ENCODE assay signal across 10 mouse cellular contexts in genomic region chr2:75998692-75999091, GRCm38 (mm10). TPM values are rescaled to one million over a fixed set of nuclear protein-coding genes. Genes with fewer than 3 reads are reported as not detected.
DNase-seq lines count a peak whose midpoint lies in the region; ATAC-seq and TF ChIP-seq lines count a peak whose summit lies in the region.
"Had no signal": no experiment of that assay in that cellular context is flagged by ENCODE, and none has a peak within 500 bp of the region (broad histone marks: within the 10 kb centered on the region; RNA-seq: fewer than 3 reads in every experiment).

No protein-coding gene starts in this region.

- H3K4me2 ChIP-seq in forebrain, embryonic 13.5 days, result no peak overlapping the region
- H3K4me2 ChIP-seq in forebrain, embryonic 11.5 days (ENCODE audit: low read depth, low read length, severe bottlenecking), result no peak overlapping the region
- no peak overlapping the region for H3K4me2 ChIP-seq in midbrain, postnatal 0 days (ENCODE audit: low read depth, low read length, poor library complexity, severe bottlenecking)
- H3K4me2 ChIP-seq in midbrain, embryonic 16.5 days (ENCODE audit: low read length), result no peak overlapping the region
- no peak overlapping the region for H3K4me2 ChIP-seq in forebrain, postnatal 0 days (ENCODE audit: low read depth)
- H3K4me2 ChIP-seq: midbrain, embryonic 12.5 days had no signal

- peak; percentile 90 for ATAC-seq in forebrain, embryonic 13.5 days
- no peak for ATAC-seq in forebrain, embryonic 11.5 days (replicated peaks; ENCODE audit: low FRiP score)
- no peak for ATAC-seq in midbrain, postnatal 0 days (ENCODE audit: low FRiP score)
- no peak for ATAC-seq in midbrain, embryonic 16.5 days
- peak; percentile 91 for ATAC-seq in forebrain, postnatal 0 days

- H3K4me1 ChIP-seq in forebrain, embryonic 13.5 days, result peaks cover 10% of the 10 kb centered on the region; the same call in 1 of the 2 replicates
- no peaks in the 10 kb centered on the region for H3K4me1 ChIP-seq in forebrain, embryonic 11.5 days (replicated peaks; ENCODE audit: control insufficient read depth, insufficient read depth, low read length)
- no peaks in the 10 kb centered on the region for H3K4me1 ChIP-seq in midbrain, postnatal 0 days (ENCODE audit: insufficient read depth, low read length)
- H3K4me1 ChIP-seq in midbrain, embryonic 16.5 days (ENCODE audit: control insufficient read depth, insufficient read depth, low read length), result no peaks in the 10 kb centered on the region
- H3K4me1 ChIP-seq in forebrain, postnatal 0 days (ENCODE audit: insufficient read depth), result no peaks in the 10 kb centered on the region
- peaks cover 41% of the 10 kb centered on the region for H3K4me1 ChIP-seq in limb, embryonic 10.5 days

- H3K4me3 ChIP-seq in forebrain, embryonic 13.5 days, result no peak overlapping the region
- no peak overlapping the region for H3K4me3 ChIP-seq in forebrain, embryonic 11.5 days (ENCODE audit: low read depth, low read length)
- H3K4me3 ChIP-seq in midbrain, postnatal 0 days (ENCODE audit: low read depth, low read length), result no peak overlapping the region
- H3K4me3 ChIP-seq in midbrain, embryonic 16.5 days (ENCODE audit: low read depth, low read length), result no peak overlapping the region
- H3K4me3 ChIP-seq in forebrain, postnatal 0 days (ENCODE audit: low read depth, low read length), result no peak overlapping the region
- no peak overlapping the region for H3K4me3 ChIP-seq in limb, embryonic 10.5 days
- H3K4me3 ChIP-seq: midbrain, embryonic 12.5 days had no signal

- no peaks in the 10 kb centered on the region for H3K27me3 ChIP-seq in forebrain, embryonic 13.5 days
- no peaks in the 10 kb centered on the region for H3K27me3 ChIP-seq in forebrain, embryonic 11.5 days (ENCODE audit: control insufficient read depth, insufficient read depth, low read length)
- no peaks in the 10 kb centered on the region for H3K27me3 ChIP-seq in midbrain, postnatal 0 days (ENCODE audit: insufficient read depth, low read length)
- no peaks in the 10 kb centered on the region for H3K27me3 ChIP-seq in midbrain, embryonic 16.5 days (ENCODE audit: control insufficient read depth, insufficient read depth, low read depth, low read length)
- no peaks in the 10 kb centered on the region for H3K27me3 ChIP-seq in forebrain, postnatal 0 days (ENCODE audit: insufficient read depth, low read length)
- H3K27me3 ChIP-seq in limb, embryonic 10.5 days (ENCODE audit: low read depth, poor library complexity, severe bottlenecking), result 0 out of 2 replicates have a peak, but pooled peaks cover 14% of the 10 kb centered on the region
- H3K27me3 ChIP-seq: midbrain, embryonic 12.5 days had no signal

- DNase-seq in forebrain, embryonic 11.5 days (ENCODE audit: low spot score), result no peak
- peak; percentile 51 for DNase-seq in midbrain, postnatal 0 days (ENCODE audit: low spot score)
- DNase-seq in forebrain, postnatal 0 days, result peak; percentile 72
- no peak for DNase-seq in limb, embryonic 10.5 days (ENCODE audit: low spot score)
- DNase-seq in spleen, postnatal 14 days (ENCODE audit: low spot score in 2 of 2), result no peak
- DNase-seq in T-cell, adult 2 months (ENCODE audit: low spot score), result no peak
- DNase-seq: heart, postnatal 14 days had no signal

- H3K36me3 ChIP-seq in forebrain, embryonic 13.5 days (ENCODE audit: poor library complexity, severe bottlenecking), result no peaks in the 10 kb centered on the region
- H3K36me3 ChIP-seq in forebrain, embryonic 11.5 days (ENCODE audit: control insufficient read depth, insufficient read depth, low read length), result no peaks in the 10 kb centered on the region
- no peaks in the 10 kb centered on the region for H3K36me3 ChIP-seq in midbrain, postnatal 0 days (ENCODE audit: insufficient read depth, low read length)
- no peaks in the 10 kb centered on the region for H3K36me3 ChIP-seq in midbrain, embryonic 16.5 days (ENCODE audit: control insufficient read depth, insufficient read depth, low read length)
- H3K36me3 ChIP-seq in forebrain, postnatal 0 days (ENCODE audit: insufficient read depth), result no peaks in the 10 kb centered on the region
- no peaks in the 10 kb centered on the region for H3K36me3 ChIP-seq in limb, embryonic 10.5 days
- H3K36me3 ChIP-seq: midbrain, embryonic 12.5 days had no signal

- peak overlapping the region; percentile 65 for H3K27ac ChIP-seq in forebrain, embryonic 13.5 days
- H3K27ac ChIP-seq in forebrain, embryonic 11.5 days (ENCODE audit: low read depth, low read length), result no peak overlapping the region
- no peak overlapping the region for H3K27ac ChIP-seq in midbrain, postnatal 0 days (ENCODE audit: low read depth, low read length)
- H3K27ac ChIP-seq in midbrain, embryonic 16.5 days (ENCODE audit: low read length), result no peak overlapping the region
- no peak overlapping the region for H3K27ac ChIP-seq in forebrain, postnatal 0 days (ENCODE audit: low read depth, low read length)
- 0 out of 2 replicates have a peak overlapping the region, but pooled peaks have one; percentile 2 for H3K27ac ChIP-seq in limb, embryonic 10.5 days
- H3K27ac ChIP-seq: midbrain, embryonic 12.5 days had no signal

- no peak for TF ChIP-seq CTCF in midbrain, postnatal 0 days (IDR thresholded peaks at IDR 0.05)
- no peak for TF ChIP-seq CTCF in forebrain, postnatal 0 days (IDR thresholded peaks at IDR 0.05; ENCODE audit: low read depth)

- WGBS in forebrain, embryonic 13.5 days, result 52% methylated on average over 8 of the region's 8 CpGs
- WGBS in forebrain, embryonic 11.5 days, result 69% methylated on average over 8 of the region's 8 CpGs
- WGBS in midbrain, postnatal 0 days, result 47% methylated on average over 8 of the region's 8 CpGs
- 45% methylated on average over 8 of the region's 8 CpGs for WGBS in midbrain, embryonic 16.5 days
- 33% methylated on average over 8 of the region's 8 CpGs for WGBS in forebrain, postnatal 0 days
- 29% methylated on average over 8 of the region's 8 CpGs for WGBS in limb, embryonic 10.5 days

- H3K9ac ChIP-seq in forebrain, embryonic 13.5 days, result no peak overlapping the region
- no peak overlapping the region for H3K9ac ChIP-seq in forebrain, embryonic 11.5 days (ENCODE audit: low read length)
- no peak overlapping the region for H3K9ac ChIP-seq in midbrain, postnatal 0 days (replicated peaks; ENCODE audit: low read length, poor library complexity, severe bottlenecking)
- no peak overlapping the region for H3K9ac ChIP-seq in midbrain, embryonic 16.5 days (ENCODE audit: low read depth, low read length)
- H3K9ac ChIP-seq in forebrain, postnatal 0 days, result no peak overlapping the region
- H3K9ac ChIP-seq: midbrain, embryonic 12.5 days had no signal

- no peaks in the 10 kb centered on the region for H3K9me3 ChIP-seq in forebrain, embryonic 13.5 days (replicated peaks)
- no peaks in the 10 kb centered on the region for H3K9me3 ChIP-seq in forebrain, embryonic 11.5 days (ENCODE audit: control insufficient read depth, low read length)
- no peaks in the 10 kb centered on the region for H3K9me3 ChIP-seq in midbrain, postnatal 0 days (ENCODE audit: low read length)
- H3K9me3 ChIP-seq in midbrain, embryonic 16.5 days (replicated peaks; ENCODE audit: control insufficient read depth, low read length, poor library complexity, severe bottlenecking), result no peaks in the 10 kb centered on the region
- H3K9me3 ChIP-seq in forebrain, postnatal 0 days (ENCODE audit: low read length), result no peaks in the 10 kb centered on the region
- no peaks in the 10 kb centered on the region for H3K9me3 ChIP-seq in limb, embryonic 10.5 days (replicated peaks)
- H3K9me3 ChIP-seq: midbrain, embryonic 12.5 days had no signal

RNA-seq across cellular contexts. Expression of gene Ttc30a1, which starts 16.9 kb away (rescaled TPM):
- polyA plus RNA-seq in forebrain, embryonic 13.5 days (2015; fragmentation: Nextera tagmentation; extraction: Ambion mirVana), result 8.1 and 8.4 TPM in 2 replicates
- 10.6 and 11.2 TPM in 2 replicates for polyA plus RNA-seq in forebrain, embryonic 11.5 days (2014; fragmentation: Nextera tagmentation; extraction: Ambion mirVana)
- total RNA-seq in midbrain, postnatal 0 days (2014; rRNA removed), result 12.3 and 12.7 TPM in 2 replicates
- 5.2 and 5.5 TPM in 2 replicates for polyA plus RNA-seq in midbrain, postnatal 0 days (2015; fragmentation: Nextera tagmentation; extraction: Ambion mirVana)
- 8.8 and 10.2 TPM in 2 replicates for polyA plus RNA-seq in midbrain, embryonic 16.5 days (2015; fragmentation: Nextera tagmentation; extraction: Ambion mirVana)
- 10.8 and 10.9 TPM in 2 replicates for total RNA-seq in forebrain, postnatal 0 days (2014; rRNA removed)
- polyA plus RNA-seq in forebrain, postnatal 0 days (2015; fragmentation: Nextera tagmentation; extraction: Ambion mirVana), result 3.9 and 4.8 TPM in 2 replicates
- polyA plus RNA-seq in limb, embryonic 10.5 days (2016; fragmentation: Nextera tagmentation; extraction: Ambion mirVana), result 10.1 and 10.2 TPM in 2 replicates

RNA-seq across cellular contexts. Expression of gene Ttc30a2, which starts 20.7 kb away (rescaled TPM):
- 0.45 and 0.56 TPM in 2 replicates for polyA plus RNA-seq in forebrain, embryonic 13.5 days (2015; fragmentation: Nextera tagmentation; extraction: Ambion mirVana)
- polyA plus RNA-seq in forebrain, embryonic 11.5 days (2014; fragmentation: Nextera tagmentation; extraction: Ambion mirVana), result 0.28 and 0.61 TPM in 2 replicates
- total RNA-seq in midbrain, postnatal 0 days (2014; rRNA removed), result 1.1 and 1.9 TPM in 2 replicates
- polyA plus RNA-seq in midbrain, postnatal 0 days (2015; fragmentation: Nextera tagmentation; extraction: Ambion mirVana), result 0.36 and 0.39 TPM in 2 replicates
- 0.78 and 1.2 TPM in 2 replicates for polyA plus RNA-seq in midbrain, embryonic 16.5 days (2015; fragmentation: Nextera tagmentation; extraction: Ambion mirVana)
- 0.81 and 0.92 TPM in 2 replicates for total RNA-seq in forebrain, postnatal 0 days (2014; rRNA removed)
- 0.21 and 0.24 TPM in 2 replicates for polyA plus RNA-seq in forebrain, postnatal 0 days (2015; fragmentation: Nextera tagmentation; extraction: Ambion mirVana)
- polyA plus RNA-seq in limb, embryonic 10.5 days (2016; fragmentation: Nextera tagmentation; extraction: Ambion mirVana), result 0.11 and 0.85 TPM in 2 replicates

Comparison
In these comparisons a context has a peak if more than half of its experiments do, and no peak if none do; other contexts are left out.
1. ATAC-seq: peak in forebrain, embryonic 13.5 days (single experiment) and forebrain, postnatal 0 days (single experiment); none in forebrain, embryonic 11.5 days (single experiment), midbrain, postnatal 0 days (single experiment) and midbrain, embryonic 16.5 days (single experiment).
2. H3K27ac ChIP-seq: peak in forebrain, embryonic 13.5 days (single experiment) and limb, embryonic 10.5 days (single experiment); none in forebrain, embryonic 11.5 days (single experiment), midbrain, postnatal 0 days (single experiment), midbrain, embryonic 16.5 days (single experiment) and forebrain, postnatal 0 days (single experiment).
3. DNase-seq: peak in midbrain, postnatal 0 days (single experiment) and forebrain, postnatal 0 days (single experiment); none in forebrain, embryonic 11.5 days (single experiment), limb, embryonic 10.5 days (single experiment), spleen, postnatal 14 days (0 of 2) and T-cell, adult 2 months (single experiment).